Mouse (Mus musculus): Measurements from ENCODE around the gene Susd6. TPM values are rescaled to one million over a fixed set of nuclear protein-coding genes. Genes with fewer than 3 reads are reported as not detected.

Susd6 gene
- 21.5 and 21.7 TPM in 2 replicates for polyA plus RNA-seq (2014; fragmentation: Nextera tagmentation; extraction: Ambion mirVana)

- H3K4me1 ChIP-seq (replicated peaks; ENCODE audit: control insufficient read depth, insufficient read depth, low read length): peaks cover 46% of the 10 kb centered on the region
Measured at GRCm38 (mm10) chr12:80789849-80790694, at the start of gene Susd6. Gene Susd6 (plus strand): TSS chr12:80790510.

DNA sequence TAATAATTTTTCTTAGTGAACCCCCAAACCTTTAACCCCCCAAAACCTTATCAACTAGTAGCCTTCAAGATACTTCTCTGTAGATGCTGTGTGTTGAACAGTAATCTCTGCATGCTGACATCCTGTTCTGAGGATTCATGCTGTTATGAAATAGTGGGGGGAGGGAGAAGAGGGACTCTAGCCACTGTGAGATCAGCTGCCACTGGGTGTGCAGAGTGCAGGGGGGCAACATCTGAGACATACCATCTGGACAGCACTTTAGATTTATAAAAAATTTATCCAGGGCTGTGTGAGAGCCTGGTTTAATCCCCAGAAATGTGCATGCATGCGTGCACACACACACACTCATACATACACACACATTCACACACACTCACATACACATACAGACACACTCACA lies 45.7 kb upstream of the Susd6 start:
- H3K4me3 ChIP-seq (ENCODE audit: low read depth, low read length): no peak overlapping the region
- WGBS: 83% methylated on average over 1 of the region's 1 CpGs
- ATAC-seq (replicated peaks; ENCODE audit: low FRiP score) (no peak), DNase-seq (ENCODE audit: low spot score) (no peak)
- H3K27ac ChIP-seq (ENCODE audit: low read depth, low read length): no peak overlapping the region
- H3K4me2 ChIP-seq: no peak overlapping the region
- H3K9me3 ChIP-seq (ENCODE audit: control insufficient read depth, low read length): no peaks in the 10 kb centered on the region
- no peaks in the 10 kb centered on the region for H3K36me3 ChIP-seq (ENCODE audit: control insufficient read depth, insufficient read depth, low read length)
- no peak overlapping the region for H3K9ac ChIP-seq (ENCODE audit: low read depth, low read length)
- H3K27me3 ChIP-seq (replicated peaks; ENCODE audit: control insufficient read depth, insufficient read depth, low read length): peaks cover 28% of the 10 kb centered on the region
- H3K4me1 ChIP-seq (replicated peaks; ENCODE audit: control insufficient read depth, insufficient read depth, low read length): no peaks in the 10 kb centered on the region

More at GRCm38 (mm10) chr12:80789849-80790694, at the start of gene Susd6:
- peak within 1 kb of the TSS; percentile 96 for H3K9ac ChIP-seq (ENCODE audit: low read depth, low read length)
- ATAC-seq (replicated peaks; ENCODE audit: low FRiP score) (peak; percentile 96), DNase-seq (ENCODE audit: low spot score) (peak; percentile 100)
- 3% methylated on average over 56 of the region's 56 CpGs for WGBS
- no peaks in the 10 kb centered on the region for H3K9me3 ChIP-seq (ENCODE audit: control insufficient read depth, low read length)
- peak within 1 kb of the TSS; percentile 74 for H3K27ac ChIP-seq (ENCODE audit: low read depth, low read length)
- peak within 1 kb of the TSS; percentile 95 for H3K4me3 ChIP-seq (ENCODE audit: low read depth, low read length)
- H3K27me3 ChIP-seq (replicated peaks; ENCODE audit: control insufficient read depth, insufficient read depth, low read length): no peaks in the 10 kb centered on the region
- H3K36me3 ChIP-seq (ENCODE audit: control insufficient read depth, insufficient read depth, low read length): no peaks in the 10 kb centered on the region
- H3K4me2 ChIP-seq: peak within 1 kb of the TSS; percentile 76

DNA sequence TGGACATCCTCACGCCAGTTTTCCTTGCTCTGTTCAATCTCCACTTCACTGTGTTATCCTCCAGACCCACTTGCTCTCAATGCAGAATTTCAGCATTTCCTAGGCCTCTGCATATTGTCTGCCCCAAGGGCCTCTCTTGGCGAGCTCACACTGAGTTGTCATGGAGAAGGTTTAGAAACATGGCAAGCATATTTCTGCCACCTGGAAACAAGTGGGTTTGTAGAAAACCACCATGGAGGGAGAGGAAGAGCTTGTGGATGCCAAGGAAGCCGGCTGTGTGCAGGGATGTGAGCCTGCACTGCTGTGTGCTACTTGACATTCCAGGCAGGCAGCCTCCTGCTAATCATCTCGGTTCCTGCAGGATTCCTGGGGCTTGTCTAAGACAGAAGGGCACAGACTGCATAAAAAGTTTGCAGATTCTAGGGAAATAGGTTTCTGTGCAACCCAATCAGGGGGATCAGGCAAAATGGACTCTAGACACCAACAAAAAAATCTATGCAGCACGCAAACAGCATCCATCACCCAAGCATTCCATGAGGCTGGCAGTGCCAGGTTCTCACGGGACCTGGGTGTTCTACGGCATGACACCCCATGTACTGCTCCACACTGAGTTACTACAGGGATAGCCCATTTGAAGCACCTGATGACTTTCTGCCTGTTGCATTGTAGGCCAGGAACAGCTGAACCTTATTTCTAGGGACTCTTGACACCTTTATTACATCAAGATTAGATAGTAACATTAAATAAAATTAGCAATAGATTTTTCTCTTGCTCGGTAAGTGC lies 44.1 kb upstream of the Susd6 start:
- DNase-seq (ENCODE audit: low spot score): no peak
- H3K27me3 ChIP-seq (replicated peaks; ENCODE audit: control insufficient read depth, insufficient read depth, low read length): peaks cover 25% of the 10 kb centered on the region

DNA sequence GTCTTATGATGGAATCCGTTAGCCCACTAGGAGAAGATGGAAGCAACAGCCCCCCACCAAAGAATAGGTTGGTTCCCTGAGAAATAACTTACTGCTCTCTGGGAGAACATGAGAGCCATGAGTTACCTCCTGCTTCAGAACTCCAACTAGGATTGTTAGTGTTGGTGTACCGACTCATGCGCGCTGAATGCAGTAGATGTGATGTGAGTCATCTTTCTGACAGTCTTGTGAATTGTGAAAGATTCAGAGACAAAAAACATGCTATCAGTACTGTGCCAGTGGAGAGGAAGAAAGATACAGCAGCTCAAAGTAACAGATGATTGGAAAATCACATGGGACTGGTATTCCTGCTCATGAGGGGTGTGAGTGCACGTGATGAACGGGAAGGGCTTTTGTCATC lies 38.8 kb upstream of the Susd6 start:
- H3K9me3 ChIP-seq (ENCODE audit: control insufficient read depth, low read length): no peaks in the 10 kb centered on the region
- peaks cover 60% of the 10 kb centered on the region for H3K27me3 ChIP-seq (replicated peaks; ENCODE audit: control insufficient read depth, insufficient read depth, low read length)
- no peak overlapping the region for H3K4me2 ChIP-seq
- no peak overlapping the region for H3K9ac ChIP-seq (ENCODE audit: low read depth, low read length)
- H3K4me3 ChIP-seq (ENCODE audit: low read depth, low read length): no peak overlapping the region
- DNase-seq (ENCODE audit: low spot score) (no peak), ATAC-seq (replicated peaks; ENCODE audit: low FRiP score) (no peak)
- no peak overlapping the region for H3K27ac ChIP-seq (ENCODE audit: low read depth, low read length)
- no peaks in the 10 kb centered on the region for H3K36me3 ChIP-seq (ENCODE audit: control insufficient read depth, insufficient read depth, low read length)
- 83% methylated on average over 6 of the region's 6 CpGs for WGBS
- no peaks in the 10 kb centered on the region for H3K4me1 ChIP-seq (replicated peaks; ENCODE audit: control insufficient read depth, insufficient read depth, low read length)

More for the DNA sequence above, 44.1 kb upstream of the Susd6 start:
- H3K4me1 ChIP-seq (replicated peaks; ENCODE audit: control insufficient read depth, insufficient read depth, low read length): no peaks in the 10 kb centered on the region
- no peak overlapping the region for H3K4me3 ChIP-seq (ENCODE audit: low read depth, low read length)
- no peak overlapping the region for H3K4me2 ChIP-seq
- H3K9me3 ChIP-seq (ENCODE audit: control insufficient read depth, low read length): no peaks in the 10 kb centered on the region
- WGBS: 57% methylated on average over 8 of the region's 8 CpGs
- no peak overlapping the region for H3K27ac ChIP-seq (ENCODE audit: low read depth, low read length)
- no peak for ATAC-seq (replicated peaks; ENCODE audit: low FRiP score)
- no peak overlapping the region for H3K9ac ChIP-seq (ENCODE audit: low read depth, low read length)
- H3K36me3 ChIP-seq (ENCODE audit: control insufficient read depth, insufficient read depth, low read length): no peaks in the 10 kb centered on the region

DNA sequence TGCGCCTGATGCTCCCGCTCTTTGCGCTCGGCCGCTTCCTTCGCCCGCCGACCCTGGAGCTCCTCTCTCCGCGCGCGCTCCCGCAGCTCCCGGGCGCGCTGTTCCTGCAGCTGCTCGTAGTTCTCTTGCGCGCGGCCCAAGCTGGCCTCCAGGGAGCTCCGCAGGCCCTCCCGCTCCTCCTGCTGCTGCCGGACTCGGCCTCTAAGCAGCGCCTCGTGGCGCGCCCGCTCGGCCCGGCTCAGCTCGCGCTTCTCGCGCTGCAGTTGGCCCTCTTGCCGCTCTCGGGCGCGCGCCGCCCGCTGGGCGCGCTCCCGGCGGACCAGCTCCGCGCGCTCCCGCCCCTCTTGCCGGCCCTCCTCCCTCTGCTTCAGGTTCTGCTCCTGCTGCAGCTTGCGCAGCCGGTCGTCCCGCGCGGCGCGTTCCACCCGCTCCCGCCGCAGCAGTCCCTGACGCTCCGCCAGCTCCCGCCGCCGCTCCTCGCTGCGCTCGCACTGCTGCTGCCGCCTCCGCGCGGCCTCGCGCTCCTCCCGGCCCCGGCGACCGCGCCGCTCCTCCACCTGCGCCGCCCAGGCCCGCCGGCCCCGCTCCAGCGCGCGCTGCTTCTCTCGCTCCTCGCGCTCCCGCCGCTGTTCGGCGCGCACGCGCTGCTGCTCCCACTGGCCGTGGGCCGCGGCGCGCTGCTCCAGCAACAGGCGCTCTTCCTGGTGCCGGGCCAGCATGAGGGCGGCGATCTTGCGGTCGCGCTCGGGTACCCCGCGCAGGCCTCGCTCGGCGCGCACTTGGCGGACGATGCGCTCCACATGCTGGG lies 32.4 kb upstream of the Susd6 start:
- DNase-seq (ENCODE audit: low spot score) (peak; percentile 67), ATAC-seq (replicated peaks; ENCODE audit: low FRiP score) (peak; percentile 40; the same call in 1 of the 2 replicates)
- Histone ChIP-seq H3K4me2 (peak overlapping the region; percentile 95), H3K36me3 (ENCODE audit: control insufficient read depth, insufficient read depth, low read length) (no peaks in the 10 kb centered on the region), H3K9me3 (ENCODE audit: control insufficient read depth, low read length) (no peaks in the 10 kb centered on the region), H3K9ac (ENCODE audit: low read depth, low read length) (0 out of 2 replicates have a peak overlapping the region, but pooled peaks have one; percentile 14), H3K4me3 (ENCODE audit: low read depth, low read length) (peak overlapping the region; percentile 58), H3K27me3 (replicated peaks; ENCODE audit: control insufficient read depth, insufficient read depth, low read length) (peaks cover 77% of the 10 kb centered on the region), H3K4me1 (replicated peaks; ENCODE audit: control insufficient read depth, insufficient read depth, low read length) (peaks cover 20% of the 10 kb centered on the region), H3K27ac (ENCODE audit: low read depth, low read length) (no peak overlapping the region)
- WGBS: under 1% methylated on average over 122 of the region's 122 CpGs

- H3K27ac ChIP-seq (ENCODE audit: low read depth, low read length): no peak overlapping the region
- DNase-seq (ENCODE audit: low spot score): peak; percentile 68
- 0 out of 2 replicates have a peak overlapping the region, but pooled peaks have one; percentile 14 for H3K9ac ChIP-seq (ENCODE audit: low read depth, low read length)
- H3K9me3 ChIP-seq (ENCODE audit: control insufficient read depth, low read length): no peaks in the 10 kb centered on the region
- H3K36me3 ChIP-seq (ENCODE audit: control insufficient read depth, insufficient read depth, low read length): no peaks in the 10 kb centered on the region
- peaks cover 20% of the 10 kb centered on the region for H3K4me1 ChIP-seq (replicated peaks; ENCODE audit: control insufficient read depth, insufficient read depth, low read length)
- WGBS: 3% methylated on average over 88 of the region's 92 CpGs
- peaks cover 71% of the 10 kb centered on the region for H3K27me3 ChIP-seq (replicated peaks; ENCODE audit: control insufficient read depth, insufficient read depth, low read length)
- peak overlapping the region; percentile 95 for H3K4me2 ChIP-seq
- ATAC-seq (replicated peaks; ENCODE audit: low FRiP score): no peak; the same call in 1 of the 2 replicates
- H3K4me3 ChIP-seq (ENCODE audit: low read depth, low read length): peak overlapping the region; percentile 58
Measured at GRCm38 (mm10) chr12:80758559-80759386, 31.5 kb upstream of the Susd6 start.

DNA sequence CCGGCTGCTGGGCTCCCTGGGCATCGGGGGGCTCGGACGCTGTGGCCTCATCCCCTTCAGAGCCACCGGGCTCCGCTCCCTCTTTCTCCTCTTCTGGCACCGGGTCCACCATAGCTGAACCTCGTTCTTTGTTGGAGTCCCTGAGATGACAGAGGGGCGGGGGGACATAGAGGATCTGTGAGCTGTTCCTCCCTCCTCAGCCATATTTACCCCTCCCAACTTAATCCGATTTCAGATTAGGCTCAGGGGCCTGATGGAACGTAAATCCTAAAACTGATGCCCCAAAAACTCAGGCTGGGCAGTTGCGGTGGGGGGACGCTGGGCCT lies 31.0 kb upstream of the Susd6 start:
- Histone ChIP-seq H3K27ac (ENCODE audit: low read depth, low read length) (no peak overlapping the region), H3K27me3 (replicated peaks; ENCODE audit: control insufficient read depth, insufficient read depth, low read length) (peaks cover 68% of the 10 kb centered on the region), H3K4me2 (peak overlapping the region; percentile 95), H3K9ac (ENCODE audit: low read depth, low read length) (no peak overlapping the region), H3K9me3 (ENCODE audit: control insufficient read depth, low read length) (no peaks in the 10 kb centered on the region), H3K4me3 (ENCODE audit: low read depth, low read length) (peak overlapping the region; percentile 58; the same call in 1 of the 2 replicates), H3K36me3 (ENCODE audit: control insufficient read depth, insufficient read depth, low read length) (no peaks in the 10 kb centered on the region), H3K4me1 (replicated peaks; ENCODE audit: control insufficient read depth, insufficient read depth, low read length) (peaks cover 20% of the 10 kb centered on the region)
- ATAC-seq (replicated peaks; ENCODE audit: low FRiP score): no peak
- DNase-seq (ENCODE audit: low spot score): no peak
- WGBS: 9% methylated on average over 13 of the region's 13 CpGs

Measured in liver, embryonic 11.5 days (tissue).